Mouse (Mus musculus): Measurements from ENCODE around the gene Net1. TPM values are rescaled to one million over a fixed set of nuclear protein-coding genes. Genes with fewer than 3 reads are reported as not detected.
"Not testable (repeated sequence)": the region's sequence is repeated elsewhere in the genome, so short reads cannot be mapped to it uniquely, and the experiment has no call there.

Gene Net1
- polyA plus RNA-seq, 1 experiment from 2014 or later = 7.3 TPM

- Histone ChIP-seq H3K9ac (replicated peaks; ENCODE audit: low read depth, low read length) (no peak overlapping the region), H3K9me3 (ENCODE audit: control insufficient read depth, low read length) (no peaks in the 10 kb centered on the region), H3K4me3 (ENCODE audit: low read depth, low read length) (no peak overlapping the region), H3K36me3 (ENCODE audit: control insufficient read depth, insufficient read depth, low read length) (no peaks in the 10 kb centered on the region), H3K4me2 (ENCODE audit: low read depth, low read length) (no peak overlapping the region), H3K27ac (ENCODE audit: low read depth, low read length) (no peak overlapping the region), H3K4me1 (ENCODE audit: control insufficient read depth, insufficient read depth, low read length) (0 out of 2 replicates have a peak, but pooled peaks cover 6% of the 10 kb centered on the region), H3K27me3 (ENCODE audit: control insufficient read depth, insufficient read depth, low read length) (no peaks in the 10 kb centered on the region)
- 93% methylated on average over 4 of the region's 4 CpGs for WGBS
- no peak for ATAC-seq (ENCODE audit: low read depth)
Observed at GRCm38 (mm10) chr13:3913504-3913903, 4.5 kb downstream of the Net1 start.

GRCm38 (mm10) chr13:3910356-3910755 lies 7.7 kb downstream of the Net1 start:
- WGBS = 69% methylated on average over 5 of the region's 5 CpGs
- Histone ChIP-seq H3K27ac (ENCODE audit: low read depth, low read length) (no peak overlapping the region), H3K4me3 (ENCODE audit: low read depth, low read length) (no peak overlapping the region), H3K36me3 (ENCODE audit: control insufficient read depth, insufficient read depth, low read length) (no peaks in the 10 kb centered on the region), H3K9me3 (ENCODE audit: control insufficient read depth, low read length) (no peaks in the 10 kb centered on the region), H3K4me2 (ENCODE audit: low read depth, low read length) (no peak overlapping the region), H3K27me3 (ENCODE audit: control insufficient read depth, insufficient read depth, low read length) (no peaks in the 10 kb centered on the region), H3K4me1 (ENCODE audit: control insufficient read depth, insufficient read depth, low read length) (no peaks in the 10 kb centered on the region), H3K9ac (replicated peaks; ENCODE audit: low read depth, low read length) (no peak overlapping the region)
- ATAC-seq (ENCODE audit: low read depth) = no peak

- Histone ChIP-seq H3K36me3 (ENCODE audit: control insufficient read depth, insufficient read depth, low read length) (no peaks in the 10 kb centered on the region), H3K27ac (ENCODE audit: low read depth, low read length) (no peak overlapping the region), H3K27me3 (ENCODE audit: control insufficient read depth, insufficient read depth, low read length) (no peaks in the 10 kb centered on the region), H3K4me2 (ENCODE audit: low read depth, low read length) (no peak overlapping the region), H3K9ac (replicated peaks; ENCODE audit: low read depth, low read length) (no peak overlapping the region), H3K4me3 (ENCODE audit: low read depth, low read length) (no peak overlapping the region), H3K9me3 (ENCODE audit: control insufficient read depth, low read length) (no peaks in the 10 kb centered on the region), H3K4me1 (ENCODE audit: control insufficient read depth, insufficient read depth, low read length) (no peaks in the 10 kb centered on the region)
- 90% methylated on average over 4 of the region's 4 CpGs for WGBS
- no peak for ATAC-seq (ENCODE audit: low read depth)
Observed at GRCm38 (mm10) chr13:3908262-3908661, 9.8 kb downstream of the Net1 start.

GRCm38 (mm10) chr13:3907151-3907696 lies 10.8 kb downstream of the Net1 start:
- no peak for ATAC-seq (ENCODE audit: low read depth)
- no peak overlapping the region for H3K27ac ChIP-seq (ENCODE audit: low read depth, low read length)
- WGBS = 91% methylated on average over 6 of the region's 6 CpGs
- H3K4me3 ChIP-seq (ENCODE audit: low read depth, low read length) = no peak overlapping the region
- H3K27me3 ChIP-seq (ENCODE audit: control insufficient read depth, insufficient read depth, low read length) = no peaks in the 10 kb centered on the region
- H3K4me1 ChIP-seq (ENCODE audit: control insufficient read depth, insufficient read depth, low read length) = no peaks in the 10 kb centered on the region
- no peak overlapping the region for H3K4me2 ChIP-seq (ENCODE audit: low read depth, low read length)
- no peaks in the 10 kb centered on the region for H3K36me3 ChIP-seq (ENCODE audit: control insufficient read depth, insufficient read depth, low read length)
- H3K9me3 ChIP-seq (ENCODE audit: control insufficient read depth, low read length) = no peaks in the 10 kb centered on the region
- H3K9ac ChIP-seq (replicated peaks; ENCODE audit: low read depth, low read length) = no peak overlapping the region

- WGBS = 95% methylated on average over 9 of the region's 9 CpGs
- Histone ChIP-seq H3K4me2 (ENCODE audit: low read depth, low read length) (no peak overlapping the region), H3K4me3 (ENCODE audit: low read depth, low read length) (no peak overlapping the region), H3K36me3 (ENCODE audit: control insufficient read depth, insufficient read depth, low read length) (no peaks in the 10 kb centered on the region), H3K9ac (replicated peaks; ENCODE audit: low read depth, low read length) (no peak overlapping the region), H3K27ac (ENCODE audit: low read depth, low read length) (no peak overlapping the region), H3K4me1 (ENCODE audit: control insufficient read depth, insufficient read depth, low read length) (no peaks in the 10 kb centered on the region), H3K27me3 (ENCODE audit: control insufficient read depth, insufficient read depth, low read length) (no peaks in the 10 kb centered on the region), H3K9me3 (ENCODE audit: control insufficient read depth, low read length) (no peaks in the 10 kb centered on the region)
- ATAC-seq (ENCODE audit: low read depth) = no peak
Observed at GRCm38 (mm10) chr13:3899301-3899700, 18.7 kb downstream of the Net1 start.

- not testable (repeated sequence) for H3K27me3 ChIP-seq (ENCODE audit: control insufficient read depth, insufficient read depth, low read length); H3K9me3 ChIP-seq (ENCODE audit: control insufficient read depth, low read length); H3K27ac ChIP-seq (ENCODE audit: low read depth, low read length); H3K4me2 ChIP-seq (ENCODE audit: low read depth, low read length); H3K36me3 ChIP-seq (ENCODE audit: control insufficient read depth, insufficient read depth, low read length); H3K4me1 ChIP-seq (ENCODE audit: control insufficient read depth, insufficient read depth, low read length); ATAC-seq (ENCODE audit: low read depth); H3K4me3 ChIP-seq (ENCODE audit: low read depth, low read length); H3K9ac ChIP-seq (replicated peaks; ENCODE audit: low read depth, low read length)
- 96% methylated on average over 5 of the region's 5 CpGs for WGBS
Observed at GRCm38 (mm10) chr13:3898202-3898601, 19.8 kb downstream of the Net1 start.

- H3K36me3 ChIP-seq (ENCODE audit: control insufficient read depth, insufficient read depth, low read length) = no peaks in the 10 kb centered on the region
- H3K27me3 ChIP-seq (ENCODE audit: control insufficient read depth, insufficient read depth, low read length) = no peaks in the 10 kb centered on the region
- H3K9me3 ChIP-seq (ENCODE audit: control insufficient read depth, low read length) = no peaks in the 10 kb centered on the region
- 42% methylated on average over 5 of the region's 5 CpGs for WGBS
- no peak for ATAC-seq (ENCODE audit: low read depth)
- no peak overlapping the region for H3K4me2 ChIP-seq (ENCODE audit: low read depth, low read length)
- H3K27ac ChIP-seq (ENCODE audit: low read depth, low read length) = no peak overlapping the region
- H3K4me1 ChIP-seq (ENCODE audit: control insufficient read depth, insufficient read depth, low read length) = no peaks in the 10 kb centered on the region
- no peak overlapping the region for H3K9ac ChIP-seq (replicated peaks; ENCODE audit: low read depth, low read length)
- H3K4me3 ChIP-seq (ENCODE audit: low read depth, low read length) = no peak overlapping the region
Observed at GRCm38 (mm10) chr13:3896913-3897312, 21.1 kb downstream of the Net1 start.

- H3K9ac ChIP-seq (replicated peaks; ENCODE audit: low read depth, low read length) = no peak overlapping the region
- no peaks in the 10 kb centered on the region for H3K27me3 ChIP-seq (ENCODE audit: control insufficient read depth, insufficient read depth, low read length)
- no peak for ATAC-seq (ENCODE audit: low read depth)
- no peaks in the 10 kb centered on the region for H3K9me3 ChIP-seq (ENCODE audit: control insufficient read depth, low read length)
- H3K4me2 ChIP-seq (ENCODE audit: low read depth, low read length) = no peak overlapping the region
- no peaks in the 10 kb centered on the region for H3K36me3 ChIP-seq (ENCODE audit: control insufficient read depth, insufficient read depth, low read length)
- H3K4me3 ChIP-seq (ENCODE audit: low read depth, low read length) = no peak overlapping the region
- 94% methylated on average over 6 of the region's 6 CpGs for WGBS
- no peaks in the 10 kb centered on the region for H3K4me1 ChIP-seq (ENCODE audit: control insufficient read depth, insufficient read depth, low read length)
- H3K27ac ChIP-seq (ENCODE audit: low read depth, low read length) = no peak overlapping the region
Observed at GRCm38 (mm10) chr13:3896032-3896431, 22.0 kb downstream of the Net1 start.

- Histone ChIP-seq H3K36me3 (ENCODE audit: control insufficient read depth, insufficient read depth, low read length) (no peaks in the 10 kb centered on the region), H3K9me3 (ENCODE audit: control insufficient read depth, low read length) (no peaks in the 10 kb centered on the region), H3K4me3 (ENCODE audit: low read depth, low read length) (no peak overlapping the region), H3K27ac (ENCODE audit: low read depth, low read length) (no peak overlapping the region), H3K4me1 (ENCODE audit: control insufficient read depth, insufficient read depth, low read length) (no peaks in the 10 kb centered on the region), H3K27me3 (ENCODE audit: control insufficient read depth, insufficient read depth, low read length) (no peaks in the 10 kb centered on the region), H3K9ac (replicated peaks; ENCODE audit: low read depth, low read length) (no peak overlapping the region), H3K4me2 (ENCODE audit: low read depth, low read length) (no peak overlapping the region)
- no peak for ATAC-seq (ENCODE audit: low read depth)
- 87% methylated on average over 8 of the region's 8 CpGs for WGBS
Observed at GRCm38 (mm10) chr13:3895397-3895980, 22.5 kb downstream of the Net1 start.
